Mouse (Mus musculus): Measurements from ENCODE around the gene Ccdc191.

Ccdc191 gene

DNA sequence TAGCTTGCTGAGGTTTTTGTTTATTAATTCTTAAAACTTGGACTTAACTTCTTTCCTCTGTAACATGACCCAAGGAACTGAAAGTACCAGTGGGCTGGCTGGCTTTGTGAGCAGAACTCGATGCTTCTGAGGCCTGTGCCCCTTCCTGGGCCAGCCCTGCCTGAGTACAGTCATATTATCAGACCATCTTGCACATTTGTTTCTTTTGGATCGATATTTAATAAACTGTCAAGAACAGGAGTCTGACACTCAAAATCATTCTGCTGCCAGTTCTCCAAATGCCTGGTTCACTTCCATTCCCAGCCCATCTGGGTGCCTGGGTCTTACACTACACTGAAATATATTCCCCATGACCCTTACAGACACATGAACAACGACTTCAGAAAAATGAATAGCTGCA, 56.3 kb downstream of the Ccdc191 start:
- H3K27me3 ChIP-seq (ENCODE audit: control insufficient read depth, insufficient read depth, low read length, poor library complexity, severe bottlenecking): no peaks in the 10 kb centered on the region
- no peaks in the 10 kb centered on the region for H3K36me3 ChIP-seq (ENCODE audit: control insufficient read depth, insufficient read depth, low read length, poor library complexity, severe bottlenecking)
- no peak for DNase-seq (ENCODE audit: low read depth, low spot score)

DNA sequence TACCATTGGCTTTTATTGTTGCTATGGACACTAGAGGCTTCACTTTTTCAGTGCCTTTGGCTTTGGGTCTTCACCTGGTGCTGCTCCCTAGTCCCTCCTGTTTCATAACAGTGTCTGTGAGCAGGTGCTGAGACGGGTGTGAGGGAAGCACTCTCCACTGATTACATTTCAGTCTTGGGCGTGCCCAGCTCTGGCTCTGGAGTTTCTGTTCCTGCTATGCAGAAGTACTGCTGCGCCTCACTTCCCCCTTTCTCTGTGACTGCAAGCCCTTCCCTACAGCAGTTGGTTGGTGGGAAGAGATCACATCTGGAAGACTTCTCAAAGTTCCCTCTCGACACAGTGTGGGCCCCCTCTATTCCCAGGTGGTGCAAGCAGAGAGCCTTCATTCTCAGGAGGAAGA, 62.0 kb downstream of the Ccdc191 start:
- Histone ChIP-seq H3K36me3 (ENCODE audit: control insufficient read depth, insufficient read depth, low read length, poor library complexity, severe bottlenecking) (no peaks in the 10 kb centered on the region), H3K27me3 (ENCODE audit: control insufficient read depth, insufficient read depth, low read length, poor library complexity, severe bottlenecking) (no peaks in the 10 kb centered on the region)
- peak; percentile 85 for DNase-seq (ENCODE audit: low read depth, low spot score)

DNA sequence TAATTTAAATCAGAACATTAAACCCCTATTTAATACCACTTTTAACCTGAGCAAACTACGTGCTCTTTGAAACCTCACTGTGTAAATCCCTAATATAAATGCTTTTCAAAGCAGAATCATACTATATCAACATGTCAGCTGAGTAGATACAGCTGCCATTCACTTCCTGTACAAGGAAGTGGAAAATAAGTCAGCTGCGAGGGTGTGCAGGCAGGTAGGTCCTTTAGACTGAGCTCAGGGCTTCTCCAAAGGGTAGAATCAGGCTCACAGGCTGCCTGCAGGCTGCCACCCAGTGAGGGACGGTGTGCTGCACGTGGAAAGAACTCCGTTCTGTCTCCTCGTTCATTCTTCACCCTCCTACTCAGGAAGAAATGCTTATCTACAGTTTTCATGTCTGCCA, 65.3 kb downstream of the Ccdc191 start:
- Histone ChIP-seq H3K36me3 (ENCODE audit: control insufficient read depth, insufficient read depth, low read length, poor library complexity, severe bottlenecking) (no peaks in the 10 kb centered on the region), H3K27me3 (ENCODE audit: control insufficient read depth, insufficient read depth, low read length, poor library complexity, severe bottlenecking) (no peaks in the 10 kb centered on the region)
- peak; percentile 55 for DNase-seq (ENCODE audit: low read depth, low spot score)

DNA sequence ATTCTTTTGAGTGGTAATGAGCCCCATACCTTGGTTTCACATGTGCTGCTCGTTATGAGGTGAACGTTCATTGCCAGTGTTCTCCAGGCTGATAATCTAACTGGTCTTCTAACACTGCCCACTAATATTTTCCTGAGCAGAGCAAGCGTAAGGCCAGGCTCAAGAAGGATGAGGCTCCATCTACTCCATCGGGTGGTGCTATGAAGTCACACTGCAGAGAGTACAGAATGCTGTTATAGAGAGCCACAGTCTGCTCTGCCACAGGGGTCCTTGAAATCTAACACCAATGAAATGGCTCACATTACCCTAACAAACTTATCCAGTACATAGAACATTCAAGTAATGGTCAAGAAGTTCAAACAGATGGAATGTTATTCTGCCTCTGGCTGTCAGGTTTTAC, 68.4 kb downstream of the Ccdc191 start:
- H3K27me3 ChIP-seq (ENCODE audit: control insufficient read depth, insufficient read depth, low read length, poor library complexity, severe bottlenecking): no peaks in the 10 kb centered on the region
- H3K36me3 ChIP-seq (ENCODE audit: control insufficient read depth, insufficient read depth, low read length, poor library complexity, severe bottlenecking): no peaks in the 10 kb centered on the region
- no peak for DNase-seq (ENCODE audit: low read depth, low spot score)

DNA sequence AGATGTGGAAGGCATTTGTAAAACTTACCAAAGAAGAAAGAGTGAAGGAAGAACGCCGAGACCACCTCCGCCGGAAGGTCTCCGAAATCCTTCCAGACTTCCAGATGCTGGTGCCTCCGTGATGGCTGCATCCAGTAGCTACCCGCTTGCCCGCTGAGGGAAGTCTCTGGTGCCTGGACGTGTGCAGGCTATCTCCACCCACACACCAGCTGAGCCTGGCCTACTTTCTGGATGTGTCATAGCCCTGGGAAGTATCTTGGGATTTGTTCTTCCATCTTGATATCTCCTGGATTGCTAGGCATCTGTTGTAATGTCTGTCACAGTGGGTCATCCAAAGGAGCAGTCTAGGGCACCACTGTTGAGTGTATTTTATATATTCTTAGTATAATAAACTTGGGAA, 73.7 kb downstream of the Ccdc191 start:
- Histone ChIP-seq H3K27me3 (ENCODE audit: control insufficient read depth, insufficient read depth, low read length, poor library complexity, severe bottlenecking) (no peaks in the 10 kb centered on the region), H3K36me3 (ENCODE audit: control insufficient read depth, insufficient read depth, low read length, poor library complexity, severe bottlenecking) (no peaks in the 10 kb centered on the region)
- DNase-seq (ENCODE audit: low read depth, low spot score): no peak

DNA sequence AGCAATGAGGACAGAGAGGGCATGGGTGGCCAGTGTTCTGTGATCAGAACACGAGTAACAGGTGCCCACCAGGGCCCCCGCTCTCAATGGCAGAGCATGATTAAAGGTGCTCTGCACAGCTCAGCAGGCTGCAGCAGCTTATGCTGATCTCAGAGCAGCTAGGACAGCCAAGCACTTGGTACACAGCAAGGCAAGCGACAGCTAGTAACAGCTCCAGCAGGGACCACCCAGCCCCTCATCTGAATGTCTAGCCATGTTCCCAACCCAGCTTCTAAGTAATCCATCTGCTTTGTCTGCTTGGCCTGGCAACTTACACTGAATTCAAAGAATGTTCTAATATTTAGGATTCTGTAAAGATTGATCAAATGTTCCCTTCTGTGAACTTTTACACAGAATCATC, 74.2 kb downstream of the Ccdc191 start:
- DNase-seq (ENCODE audit: low read depth, low spot score): no peak
- no peaks in the 10 kb centered on the region for H3K27me3 ChIP-seq (ENCODE audit: control insufficient read depth, insufficient read depth, low read length, poor library complexity, severe bottlenecking)
- no peaks in the 10 kb centered on the region for H3K36me3 ChIP-seq (ENCODE audit: control insufficient read depth, insufficient read depth, low read length, poor library complexity, severe bottlenecking)

DNA sequence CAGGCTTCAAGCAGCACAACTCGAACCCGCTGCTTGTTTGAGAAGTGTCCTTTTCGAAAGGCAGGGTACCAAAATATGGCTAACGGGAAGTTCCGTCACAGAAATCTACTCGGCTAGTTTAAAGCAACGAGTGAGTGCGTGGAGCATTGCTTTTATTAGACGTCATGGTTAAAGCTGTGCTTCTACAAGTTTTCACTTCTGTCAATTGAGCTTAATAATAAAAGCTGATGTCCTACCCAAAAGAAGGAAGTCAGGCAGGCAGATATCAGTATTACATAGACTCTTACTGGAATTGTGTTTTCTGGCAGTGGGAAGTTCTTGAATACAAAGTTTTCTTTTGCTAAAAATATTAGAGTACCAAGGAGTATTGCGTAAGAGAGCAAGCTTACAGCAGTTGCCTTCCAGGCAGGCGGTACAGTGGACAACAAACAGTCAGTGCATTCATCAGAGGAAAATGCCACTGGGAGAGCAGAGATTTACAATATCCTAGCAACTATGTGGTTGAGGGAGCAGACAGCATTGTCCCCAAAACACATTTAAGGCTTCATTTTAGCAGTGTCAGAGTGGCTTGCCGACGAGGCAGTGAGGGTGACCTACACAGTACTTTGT, 76.3 kb downstream of the Ccdc191 start:
- Histone ChIP-seq H3K36me3 (ENCODE audit: control insufficient read depth, insufficient read depth, low read length, poor library complexity, severe bottlenecking) (no peaks in the 10 kb centered on the region), H3K27me3 (ENCODE audit: control insufficient read depth, insufficient read depth, low read length, poor library complexity, severe bottlenecking) (no peaks in the 10 kb centered on the region)
- no peak for DNase-seq (ENCODE audit: low read depth, low spot score)

DNA sequence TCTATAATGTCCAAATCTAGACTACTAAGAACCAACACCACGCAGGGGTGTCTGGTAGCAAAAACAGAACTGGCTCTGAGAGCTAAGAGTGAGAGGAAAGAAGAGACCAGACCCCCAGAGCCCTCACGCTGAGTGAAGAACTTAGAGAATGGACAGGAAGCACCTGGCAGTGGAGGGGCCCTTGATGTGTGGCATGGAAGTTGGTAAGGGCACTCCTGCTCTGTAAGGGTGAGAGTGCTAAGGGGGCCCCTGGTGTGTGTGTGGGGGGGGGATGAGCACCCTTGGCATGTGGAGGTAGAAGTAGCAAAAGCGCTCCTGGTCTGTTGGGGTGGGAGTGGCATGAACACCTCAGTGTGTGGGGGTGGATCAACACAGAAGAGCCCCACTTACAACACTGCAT, 80.8 kb downstream of the Ccdc191 start:
- Histone ChIP-seq H3K36me3 (ENCODE audit: control insufficient read depth, insufficient read depth, low read length, poor library complexity, severe bottlenecking) (no peaks in the 10 kb centered on the region; the same call in 1 of the 2 replicates), H3K27me3 (ENCODE audit: control insufficient read depth, insufficient read depth, low read length, poor library complexity, severe bottlenecking) (no peaks in the 10 kb centered on the region)
- DNase-seq (ENCODE audit: low read depth, low spot score): no peak

DNA sequence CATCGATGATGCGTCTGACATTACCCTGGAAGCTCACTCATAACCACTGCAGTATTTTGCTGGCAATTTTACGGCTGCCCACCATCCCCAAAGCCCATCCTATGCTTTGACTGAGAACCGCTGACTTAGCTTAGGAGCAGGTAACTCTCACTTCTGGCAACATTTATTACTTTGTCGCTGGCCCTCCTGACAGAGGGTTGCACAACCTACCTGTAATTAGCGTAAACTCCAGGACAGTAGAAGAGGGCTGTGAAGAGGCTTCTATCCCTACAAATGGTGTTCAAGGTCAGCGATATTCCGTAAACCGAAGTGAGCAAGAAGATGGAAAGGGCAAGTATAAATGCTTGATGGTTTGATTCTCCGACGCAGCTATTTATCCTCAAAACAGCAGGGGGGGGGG, 81.6 kb downstream of the Ccdc191 start:
- Histone ChIP-seq H3K27me3 (ENCODE audit: control insufficient read depth, insufficient read depth, low read length, poor library complexity, severe bottlenecking) (no peaks in the 10 kb centered on the region), H3K36me3 (ENCODE audit: control insufficient read depth, insufficient read depth, low read length, poor library complexity, severe bottlenecking) (no peaks in the 10 kb centered on the region; the same call in 1 of the 2 replicates)
- no peak for DNase-seq (ENCODE audit: low read depth, low spot score)

DNA sequence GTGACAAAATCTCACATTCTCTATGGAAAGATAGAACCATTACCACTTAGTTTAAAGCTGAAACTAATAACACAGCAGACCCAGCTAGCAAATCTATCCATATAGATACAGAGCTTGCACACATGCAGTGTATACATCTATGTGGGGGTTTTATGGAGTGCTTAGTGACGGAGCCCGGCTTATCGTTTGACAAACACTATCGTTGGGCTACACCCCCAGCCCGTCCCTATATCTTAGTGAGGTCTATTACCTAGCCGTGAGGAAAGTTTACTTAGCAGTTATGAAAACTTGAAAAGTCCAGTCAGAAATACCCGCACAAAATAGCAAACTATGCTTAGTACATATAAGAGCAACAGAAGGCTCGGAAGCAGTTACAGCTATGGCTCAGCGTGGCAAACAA, 82.1 kb downstream of the Ccdc191 start:
- no peak for DNase-seq (ENCODE audit: low read depth, low spot score)

DNA sequence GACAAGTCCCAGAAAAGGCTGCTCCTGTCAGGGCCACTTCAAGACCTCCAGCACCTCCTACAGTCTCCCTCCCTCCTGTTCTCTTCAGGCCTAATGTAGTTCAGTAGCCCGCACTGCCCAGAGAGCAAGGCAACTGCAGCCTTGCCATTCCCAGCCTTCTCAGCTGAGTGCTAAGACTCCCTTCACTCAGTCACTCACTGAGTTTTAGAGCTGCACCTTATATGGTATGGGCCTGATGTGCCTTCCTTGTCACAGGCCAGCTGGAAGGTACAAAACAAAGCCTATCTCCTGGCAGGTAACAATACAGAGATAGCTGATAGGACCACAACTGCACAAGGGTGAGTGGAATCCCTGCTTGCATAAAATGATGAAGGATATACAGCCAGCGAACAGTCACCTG, 82.8 kb downstream of the Ccdc191 start:
- DNase-seq (ENCODE audit: low read depth, low spot score): no peak
- Histone ChIP-seq H3K36me3 (ENCODE audit: control insufficient read depth, insufficient read depth, low read length, poor library complexity, severe bottlenecking) (no peaks in the 10 kb centered on the region; the same call in 1 of the 2 replicates), H3K27me3 (ENCODE audit: control insufficient read depth, insufficient read depth, low read length, poor library complexity, severe bottlenecking) (no peaks in the 10 kb centered on the region)

More for the DNA sequence above, 82.1 kb downstream of the Ccdc191 start:
- H3K36me3 ChIP-seq (ENCODE audit: control insufficient read depth, insufficient read depth, low read length, poor library complexity, severe bottlenecking): no peaks in the 10 kb centered on the region; the same call in 1 of the 2 replicates
- H3K27me3 ChIP-seq (ENCODE audit: control insufficient read depth, insufficient read depth, low read length, poor library complexity, severe bottlenecking): no peaks in the 10 kb centered on the region

DNA sequence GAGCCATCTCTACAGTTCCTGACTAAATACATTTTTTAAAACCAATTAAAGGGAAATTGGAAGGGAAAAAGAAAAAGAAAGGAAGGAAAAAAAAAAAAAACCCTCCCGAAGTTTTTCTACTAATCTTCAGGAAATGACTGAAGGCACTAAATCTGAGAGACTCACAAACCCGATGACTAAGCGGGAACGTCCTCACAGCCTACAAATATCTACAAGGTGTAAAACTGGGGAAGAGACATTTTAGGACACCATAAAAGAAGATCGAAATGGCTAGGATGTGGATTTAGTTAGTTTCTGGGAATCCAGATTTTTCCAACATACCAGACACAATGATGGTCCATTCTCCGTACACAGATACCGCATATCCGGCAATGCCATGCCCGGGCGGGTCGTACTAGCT, 83.5 kb downstream of the Ccdc191 start:
- Histone ChIP-seq H3K36me3 (ENCODE audit: control insufficient read depth, insufficient read depth, low read length, poor library complexity, severe bottlenecking) (no peaks in the 10 kb centered on the region; the same call in 1 of the 2 replicates), H3K27me3 (ENCODE audit: control insufficient read depth, insufficient read depth, low read length, poor library complexity, severe bottlenecking) (no peaks in the 10 kb centered on the region)
- no peak for DNase-seq (ENCODE audit: low read depth, low spot score)

DNA sequence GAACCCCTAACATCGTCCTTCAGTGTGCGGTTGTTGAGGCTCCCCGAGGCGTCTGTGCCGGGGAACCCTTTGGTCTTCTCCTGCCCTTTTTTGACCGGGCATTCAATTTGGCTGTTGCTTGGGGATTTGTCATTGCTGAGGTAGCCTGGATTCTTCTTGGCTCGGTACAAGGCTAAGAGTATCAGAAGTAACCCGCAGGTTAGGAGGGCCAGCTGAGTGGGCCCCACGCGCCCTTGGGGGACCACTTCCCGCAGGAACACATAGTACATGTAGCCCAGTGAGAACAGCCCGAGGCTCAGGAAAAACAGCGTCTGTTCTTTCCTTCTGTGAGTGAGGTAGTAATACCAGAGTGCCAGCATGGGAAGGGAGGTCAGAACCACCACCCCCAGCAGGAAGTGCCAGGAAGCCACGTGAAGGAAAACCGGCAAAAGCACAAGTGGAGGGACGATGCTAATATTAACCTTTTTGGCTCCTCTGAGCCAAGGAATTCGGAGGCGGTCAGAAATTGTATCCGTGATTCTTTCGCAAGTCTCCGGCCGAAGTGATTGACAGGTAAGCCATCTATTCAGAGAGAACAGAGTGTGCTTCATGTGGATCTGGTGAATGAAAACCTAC, 84.1 kb downstream of the Ccdc191 start:
- no peaks in the 10 kb centered on the region for H3K27me3 ChIP-seq (ENCODE audit: control insufficient read depth, insufficient read depth, low read length, poor library complexity, severe bottlenecking)
- H3K36me3 ChIP-seq (ENCODE audit: control insufficient read depth, insufficient read depth, low read length, poor library complexity, severe bottlenecking): no peaks in the 10 kb centered on the region; the same call in 1 of the 2 replicates
- DNase-seq (ENCODE audit: low read depth, low spot score): no peak

DNA sequence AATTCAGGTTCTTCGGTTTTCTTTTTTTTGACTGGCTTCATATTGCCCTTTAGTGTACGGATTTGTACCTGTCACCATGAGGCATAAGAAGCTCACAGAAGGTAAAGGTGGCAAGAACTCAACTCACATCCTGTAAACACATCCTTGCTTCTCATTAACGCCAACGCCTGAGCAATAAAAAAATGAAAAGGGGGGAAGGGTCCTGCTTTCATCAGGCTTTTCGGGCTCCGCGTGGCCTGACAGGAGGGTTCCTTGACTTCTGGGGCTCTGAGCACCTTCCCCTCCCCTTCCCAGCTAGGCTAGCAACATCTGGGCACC, 89.4 kb downstream of the Ccdc191 start:
- no peak for DNase-seq (ENCODE audit: low read depth, low spot score)
- Histone ChIP-seq H3K27me3 (ENCODE audit: control insufficient read depth, insufficient read depth, low read length, poor library complexity, severe bottlenecking) (no peaks in the 10 kb centered on the region), H3K36me3 (ENCODE audit: control insufficient read depth, insufficient read depth, low read length, poor library complexity, severe bottlenecking) (no peaks in the 10 kb centered on the region)

DNA sequence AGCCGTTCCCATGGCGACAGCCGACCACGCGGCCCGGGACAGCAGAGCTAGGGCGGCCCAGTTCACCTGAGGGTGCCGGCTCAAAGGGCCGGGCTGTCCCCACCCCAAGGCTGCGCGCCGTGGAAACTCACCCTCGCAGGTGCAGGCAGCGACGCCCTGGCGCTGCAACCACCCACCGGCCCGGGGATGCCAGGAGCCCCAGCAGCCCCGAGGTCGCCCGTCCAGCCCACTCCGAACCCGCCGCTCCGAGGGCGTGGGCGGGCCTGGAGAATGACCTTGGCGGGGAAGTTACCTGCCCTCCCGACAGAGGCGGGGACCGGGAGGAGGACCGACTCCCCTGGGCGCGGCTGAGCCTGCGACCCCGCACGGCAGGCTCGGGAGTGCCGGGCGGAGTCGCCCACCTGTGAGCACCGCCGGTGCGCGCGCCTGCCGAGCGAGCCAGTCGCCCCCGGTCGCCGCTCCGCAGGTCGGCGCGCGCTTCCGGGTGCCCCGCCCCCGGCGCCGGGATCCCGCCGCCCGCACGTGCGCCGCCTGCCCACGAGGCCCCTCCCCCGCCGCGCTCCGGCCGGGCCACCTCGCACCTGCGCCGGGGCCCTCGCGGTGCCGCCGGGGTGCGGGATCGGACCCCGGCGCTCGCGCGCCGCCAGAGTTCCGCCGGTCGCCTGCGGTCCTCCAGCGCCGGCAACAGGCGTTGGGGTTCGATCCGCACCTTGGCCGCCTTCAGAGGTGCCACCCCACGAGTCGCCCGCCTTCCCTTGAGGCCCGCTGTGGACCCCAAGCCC, 89.9 kb downstream of the Ccdc191 start, which contains the start of gene Zdhhc23:
Zdhhc23 (minus strand) TSS at position 464 of the 782 bp plus-strand sequence.
- no peaks in the 10 kb centered on the region for H3K27me3 ChIP-seq (ENCODE audit: control insufficient read depth, insufficient read depth, low read length, poor library complexity, severe bottlenecking)
- DNase-seq (ENCODE audit: low read depth, low spot score): peak; percentile 68
- H3K36me3 ChIP-seq (ENCODE audit: control insufficient read depth, insufficient read depth, low read length, poor library complexity, severe bottlenecking): no peaks in the 10 kb centered on the region
